8 mouse cellular contexts compared by ENCODE assay signal in genomic region chr12:54405066-54405465, GRCm38 (mm10).
DNase-seq lines count a peak whose midpoint lies in the region; ATAC-seq and TF ChIP-seq lines count a peak whose summit lies in the region.

No protein-coding gene starts in this region.

- no peaks in the 10 kb centered on the region for H3K27me3 ChIP-seq in thymus, adult 2 months (ENCODE audit: control insufficient read depth, insufficient read depth, low read length)
- no peaks in the 10 kb centered on the region for H3K27me3 ChIP-seq in heart, adult 2 months (ENCODE audit: control insufficient read depth, insufficient read depth, low read length)

- no peak for TF ChIP-seq CTCF in thymus, adult 2 months (IDR thresholded peaks at IDR 0.05; ENCODE audit: borderline replicate concordance, control insufficient read depth, extremely low read depth, insufficient read depth, low read length, poor library complexity)
- TF ChIP-seq CTCF in heart, adult 2 months (IDR thresholded peaks at IDR 0.05): no peak

- no peak for TF ChIP-seq POLR2A in thymus, adult 2 months (IDR thresholded peaks at IDR 0.05; ENCODE audit: control insufficient read depth, extremely low read depth, insufficient read depth, low read length, poor library complexity)
- 0 out of 2 replicates have a peak, but pooled peaks have one; percentile 12 for TF ChIP-seq POLR2A in heart, adult 2 months (IDR thresholded peaks at IDR 0.05; ENCODE audit: insufficient read depth, low read depth, low read length)

- peaks cover 3% of the 10 kb centered on the region for H3K4me1 ChIP-seq in thymus, adult 2 months (replicated peaks; ENCODE audit: control insufficient read depth, insufficient read depth, low read length)
- H3K4me1 ChIP-seq in heart, adult 2 months (ENCODE audit: control insufficient read depth, insufficient read depth, low read length): peaks cover 4% of the 10 kb centered on the region

- no peak overlapping the region for H3K4me3 ChIP-seq in thymus, adult 2 months (ENCODE audit: control insufficient read depth, insufficient read depth, low read length)
- H3K4me3 ChIP-seq in heart, adult 2 months: peak overlapping the region; percentile 34

- TF ChIP-seq EP300 in heart, adult 2 months (IDR thresholded peaks at IDR 0.05; ENCODE audit: insufficient read depth, low read depth, low read length): peak; percentile 80; the same call in 1 of the 2 replicates

- no peak for ATAC-seq in erythroblast, adult 5-6 weeks (replicated peaks; ENCODE audit: low FRiP score, poor library complexity, severe bottlenecking)

- H3K79me2 ChIP-seq in heart, adult 2 months (replicated peaks; ENCODE audit: control insufficient read depth, insufficient read depth, low read length): no peaks in the 10 kb centered on the region

- H3K36me3 ChIP-seq in thymus, adult 2 months (ENCODE audit: control insufficient read depth, insufficient read depth, low read length): no peaks in the 10 kb centered on the region
- H3K36me3 ChIP-seq in heart, adult 2 months (ENCODE audit: control insufficient read depth, insufficient read depth, low read length): no peaks in the 10 kb centered on the region

- no peak overlapping the region for H3K27ac ChIP-seq in thymus, adult 2 months (ENCODE audit: control insufficient read depth, insufficient read depth, low read length)
- H3K27ac ChIP-seq in heart, adult 2 months: peak overlapping the region; percentile 94

- H3K9ac ChIP-seq in heart, adult 2 months (ENCODE audit: low read depth, low read length): peak overlapping the region; percentile 50

- intact Hi-C loops in heart, adult 2 months (cut with DNase I): loop anchor here (5.0 to 10.0 kb wide), 3 partner anchors 47 to 203 kb away; partner anchors contain the start of gene Egln3

- peak; percentile 11 for DNase-seq in thymus, adult 2 months
- no peak for DNase-seq in thymus, postnatal 10 days (ENCODE audit: low spot score in 2 of 2)
- peak; percentile 26 for DNase-seq in c-Kit-positive CD71-negative TER-119-negative erythroid progenitor cells, embryonic 14.5 days (ENCODE audit: low read depth)
- DNase-seq in heart, adult 2 months: peak; percentile 75 to 88
- DNase-seq in layer of hippocampus, adult 9-10 months (ENCODE audit: low spot score): peak; percentile 65
- peak; percentile 73 for DNase-seq in lung, postnatal 14 days
- DNase-seq in spleen, postnatal 14 days (ENCODE audit: low spot score in 2 of 2): peak; percentile 9 to 10

- 49% methylated on average over 14 of the region's 14 CpGs for WGBS in thymus, adult 2 months
- WGBS in heart, adult 2 months: 24% methylated on average over 14 of the region's 14 CpGs

Comparison
In these comparisons a context has a peak if more than half of its experiments do, and no peak if none do; other contexts are left out.
1. DNase-seq: peak in thymus, adult 2 months (single experiment), c-Kit-positive CD71-negative TER-119-negative erythroid progenitor cells, embryonic 14.5 days (single experiment), heart, adult 2 months (2 of 2), layer of hippocampus, adult 9-10 months (single experiment), lung, postnatal 14 days (single experiment) and spleen, postnatal 14 days (2 of 2); none in thymus, postnatal 10 days (0 of 2).